Mouse (Mus musculus): Measurements from ENCODE around the gene Fank1.

DNA sequence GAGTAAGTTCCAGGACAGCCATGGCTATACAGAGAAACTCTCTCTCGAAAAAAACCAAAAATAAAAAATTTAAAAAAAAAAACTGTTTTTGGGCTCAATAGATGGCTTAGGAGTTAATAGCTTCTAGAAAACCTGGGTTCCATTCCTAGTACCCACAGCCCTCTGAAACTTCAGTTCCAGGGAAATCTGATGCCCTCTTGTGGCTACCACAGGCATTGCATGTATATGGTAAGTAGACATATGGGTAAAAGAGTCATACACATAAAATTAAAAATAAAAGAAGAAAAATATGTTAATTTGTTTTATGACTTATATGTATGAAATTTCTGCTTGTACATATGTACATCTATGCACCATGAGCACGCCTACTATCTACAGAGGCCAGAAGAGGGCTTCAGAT lies 47.9 kb downstream of the Fank1 start:
- TF ChIP-seq CTCF (IDR thresholded peaks at IDR 0.05; ENCODE audit: control insufficient read depth, insufficient read depth, low read length): no peak
- TF ChIP-seq POLR2A (IDR thresholded peaks at IDR 0.05; ENCODE audit: borderline replicate concordance, control insufficient read depth, low read depth, low read length): no peak

All from bone marrow, adult 2 months (tissue).